Mouse (Mus musculus): ENCODE measurements around the gene Slc6a9. TPM values are rescaled to one million over a fixed set of nuclear protein-coding genes. Genes with fewer than 3 reads are reported as not detected.

Gene Slc6a9
- polyA plus RNA-seq, 1 experiment, result 45.8 TPM

- no peak for TF ChIP-seq CTCF (IDR thresholded peaks at IDR 0.05; ENCODE audit: borderline replicate concordance, extremely low read depth, insufficient read depth, insufficient read length)
- TF ChIP-seq POLR2A (IDR thresholded peaks at IDR 0.05; ENCODE audit: borderline replicate concordance, extremely low read depth, insufficient read depth, insufficient read length, poor library complexity, severe bottlenecking), result no peak
- DNase-seq (ENCODE audit: low read depth), result no peak
Observed at GRCm38 (mm10) chr4:117923450-117923849, 89.1 kb downstream of the Slc6a9 start.

Other genes with a start within 250 kb of the Slc6a9 start
- gene Dmap1, start 152.2 kb upstream of the Slc6a9 start, polyA plus RNA-seq (2012; rRNA removed), result 60.3 and 62.8 TPM in 2 replicates
- gene Gm12845, start 110.1 kb upstream of the Slc6a9 start, polyA plus RNA-seq (2012; rRNA removed), result not detected in 2 replicates
- 0.03 TPM in 1 of 2 replicates, not detected in the other for gene Klf17, start 68.9 kb upstream of the Slc6a9 start, polyA plus RNA-seq (2012; rRNA removed)
- gene Ccdc24, start 38.1 kb downstream of the Slc6a9 start, polyA plus RNA-seq (2012; rRNA removed), result 21.7 and 23.0 TPM in 2 replicates
- gene B4galt2, start 49.0 kb downstream of the Slc6a9 start, polyA plus RNA-seq (2012; rRNA removed), result 156 and 175 TPM in 2 replicates
- 453 and 682 TPM in 2 replicates for gene Atp6v0b, start 52.8 kb downstream of the Slc6a9 start, polyA plus RNA-seq (2012; rRNA removed)
- gene Dph2, start 57.5 kb downstream of the Slc6a9 start, polyA plus RNA-seq (2012; rRNA removed), result 22.7 and 36.5 TPM in 2 replicates
- gene Ipo13, start 80.5 kb downstream of the Slc6a9 start, polyA plus RNA-seq (2012; rRNA removed), result 116 and 126 TPM in 2 replicates
- 0.40 and 0.59 TPM in 2 replicates for gene Artn, start 95.3 kb downstream of the Slc6a9 start, polyA plus RNA-seq (2012; rRNA removed)

All from brain, embryonic 14.5 days (tissue).